Mouse (Mus musculus): Measurements from ENCODE around the gene Kcnj10.
A peak's percentile ranks its signal among the peaks of the same experiment; 100 is the strongest.

DNA sequence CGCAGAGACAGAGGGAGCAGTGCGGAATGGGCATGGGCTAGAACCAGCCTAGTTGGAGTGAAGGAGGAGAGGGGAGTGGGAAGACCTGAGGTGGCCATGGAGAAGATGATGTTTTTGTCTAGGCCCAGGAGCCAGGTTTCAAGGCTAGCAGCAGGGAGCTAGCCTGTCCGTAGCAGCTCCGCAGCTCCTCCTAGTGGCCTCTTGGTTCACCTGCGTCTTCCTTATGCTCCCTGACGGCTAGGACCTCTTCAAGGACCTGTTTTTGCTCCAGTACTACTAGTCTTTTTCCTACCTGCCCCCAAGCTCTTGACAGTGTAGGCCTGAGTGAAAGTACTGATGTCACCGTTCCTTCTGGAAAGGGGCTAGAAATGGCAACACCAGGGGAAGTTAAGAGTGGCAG lies 16.3 kb upstream of the Kcnj10 start:
- TF ChIP-seq POLR2A (IDR thresholded peaks at IDR 0.05; ENCODE audit: low read depth, low read length) (no peak), CTCF (IDR thresholded peaks at IDR 0.05; ENCODE audit: borderline replicate concordance, insufficient read depth, low read length) (peak; percentile 95)

Measured in embryonic fibroblast, embryonic 13.5 days (primary cell).